ENCODE assay signal across 18 mouse cellular contexts in the genomic region with DNA sequence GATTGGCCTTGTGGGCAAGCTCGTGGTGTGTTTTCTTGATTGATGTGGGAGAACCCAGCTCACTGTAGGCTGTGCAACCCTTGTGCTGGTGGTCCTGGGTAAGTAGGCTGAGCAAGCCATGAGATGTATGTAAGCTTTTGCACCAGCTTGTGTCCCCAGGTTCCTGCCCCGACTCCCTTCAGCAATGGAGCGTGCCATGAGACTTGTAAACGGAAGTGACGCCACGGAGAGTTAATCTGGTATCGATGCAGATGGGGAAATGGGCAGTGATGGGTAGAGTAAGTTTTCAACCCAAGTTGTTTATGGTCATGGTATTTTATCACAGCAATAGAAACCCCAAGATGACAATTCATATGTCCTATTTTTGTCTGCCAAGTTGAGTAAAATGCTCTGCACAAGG.
"Had no signal": no experiment of that assay in that cellular context is flagged by ENCODE, and none has a peak within 500 bp of the region (broad histone marks: within the 10 kb centered on the region; RNA-seq: fewer than 3 reads in every experiment).

No protein-coding gene starts in this region.

- H3K27me3 ChIP-seq: liver, embryonic 13.5 days; liver, embryonic 15.5 days; lung, embryonic 15.5 days; midbrain, embryonic 13.5 days; neural tube, embryonic 12.5 days had no signal

- H3K36me3 ChIP-seq: liver, embryonic 13.5 days; lung, embryonic 15.5 days; midbrain, embryonic 15.5 days; neural tube, embryonic 12.5 days had no signal

- H3K9ac ChIP-seq: liver, embryonic 13.5 days; liver, embryonic 15.5 days; liver, postnatal 0 days; lung, embryonic 15.5 days; midbrain, embryonic 13.5 days; midbrain, embryonic 15.5 days; neural tube, embryonic 12.5 days had no signal

- H3K27ac ChIP-seq: liver, embryonic 13.5 days; liver, embryonic 15.5 days; lung, embryonic 15.5 days; macrophage; midbrain, embryonic 13.5 days; midbrain, embryonic 15.5 days; neural tube, embryonic 12.5 days had no signal

- H3K4me2 ChIP-seq: liver, embryonic 13.5 days; liver, embryonic 15.5 days; lung, embryonic 15.5 days; midbrain, embryonic 11.5 days; midbrain, embryonic 13.5 days; midbrain, embryonic 15.5 days; neural tube, embryonic 12.5 days had no signal

- ATAC-seq: liver, postnatal 0 days; lung, postnatal 0 days; midbrain, embryonic 13.5 days; midbrain, embryonic 15.5 days had no signal

- H3K4me1 ChIP-seq: liver, embryonic 13.5 days; liver, embryonic 15.5 days; lung, embryonic 15.5 days; midbrain, embryonic 13.5 days; midbrain, embryonic 15.5 days; neural tube, embryonic 12.5 days had no signal

- H3K4me3 ChIP-seq: liver, embryonic 13.5 days; liver, embryonic 15.5 days; lung, embryonic 15.5 days; megakaryocyte, embryonic 14.5 days; midbrain, embryonic 13.5 days; midbrain, embryonic 15.5 days; neural tube, embryonic 12.5 days had no signal

- H3K9me3 ChIP-seq: liver, embryonic 13.5 days; liver, embryonic 15.5 days; lung, embryonic 15.5 days; megakaryocyte, embryonic 14.5 days; midbrain, embryonic 13.5 days; midbrain, embryonic 15.5 days; neural tube, embryonic 12.5 days had no signal

- DNase-seq: liver, embryonic 13.5 days; liver, postnatal 0 days; lung, adult 2 months; lung, postnatal 14 days; lung, postnatal 36 days; right cerebral cortex, postnatal 14 days; thymus, adult 18-20 months; thymus, postnatal 14 days; thymus, postnatal 36 days had no signal
